Mouse (Mus musculus): ENCODE data around the gene Myo3b.

Myo3b gene

DNA sequence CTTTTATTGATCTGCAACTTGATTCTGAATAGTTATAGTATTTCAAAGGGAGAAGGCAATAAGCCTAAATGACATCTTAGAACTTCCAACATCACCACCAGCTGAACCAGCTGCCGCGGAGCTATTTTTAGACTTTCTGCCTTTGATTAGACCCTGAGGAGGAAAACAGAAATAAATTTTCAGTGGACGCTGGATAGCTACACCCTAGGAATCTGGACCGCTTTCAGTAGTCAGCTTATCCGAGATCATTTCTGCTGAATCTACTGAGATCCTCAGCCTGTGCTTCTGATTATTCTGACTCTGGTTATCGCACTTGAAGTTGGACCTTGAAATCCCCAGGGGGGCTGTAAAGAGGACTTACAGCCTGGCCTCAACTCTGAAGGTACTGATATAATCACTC, 349.7 kb downstream of the Myo3b start:
- no peak for DNase-seq

DNA sequence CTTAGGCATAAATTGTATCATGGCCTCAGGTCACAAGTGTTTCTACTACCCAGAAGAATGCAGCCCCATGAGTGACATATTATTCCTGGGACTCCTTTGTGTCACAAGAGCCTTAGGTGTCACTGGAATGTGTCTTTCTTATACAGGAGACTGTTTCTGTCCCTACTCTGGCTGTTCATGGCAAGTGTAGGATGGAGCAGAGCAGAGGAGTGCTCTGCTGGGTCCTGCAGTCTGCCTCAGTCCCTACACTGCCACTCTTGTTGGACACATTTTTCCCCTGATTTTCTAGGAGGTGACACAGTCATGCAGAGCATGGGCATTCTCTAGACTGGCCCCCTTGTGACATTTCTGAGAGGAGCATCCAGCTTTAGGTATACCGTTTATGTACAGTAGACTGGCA, 350.2 kb downstream of the Myo3b start:
- DNase-seq = no peak

DNA sequence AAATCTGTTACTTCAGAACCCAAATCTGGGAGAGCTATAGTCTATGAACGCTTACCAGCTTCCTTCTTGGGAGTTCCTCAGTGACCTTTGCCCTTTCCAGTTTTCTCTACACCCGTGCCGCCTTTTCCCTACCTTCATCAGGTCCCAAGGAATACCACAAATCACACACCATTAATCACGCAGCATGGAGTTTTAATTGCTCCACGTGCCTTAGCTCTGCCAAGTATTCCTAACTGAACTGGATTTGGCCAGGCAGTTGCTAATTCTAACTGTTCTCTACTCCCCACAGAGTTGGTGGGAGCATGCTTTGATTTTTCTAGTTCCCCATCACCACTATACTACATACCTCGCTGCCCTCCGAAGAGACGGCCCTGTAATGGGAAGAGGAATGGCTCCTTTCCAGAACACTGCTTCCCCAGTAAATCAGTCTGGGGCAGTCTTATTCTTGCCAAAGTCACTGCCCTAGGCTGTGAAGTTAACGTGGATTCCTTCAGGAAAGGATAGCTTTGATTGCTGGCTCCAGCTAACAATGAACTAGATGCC, 358.9 kb downstream of the Myo3b start:
- DNase-seq = no peak

DNA sequence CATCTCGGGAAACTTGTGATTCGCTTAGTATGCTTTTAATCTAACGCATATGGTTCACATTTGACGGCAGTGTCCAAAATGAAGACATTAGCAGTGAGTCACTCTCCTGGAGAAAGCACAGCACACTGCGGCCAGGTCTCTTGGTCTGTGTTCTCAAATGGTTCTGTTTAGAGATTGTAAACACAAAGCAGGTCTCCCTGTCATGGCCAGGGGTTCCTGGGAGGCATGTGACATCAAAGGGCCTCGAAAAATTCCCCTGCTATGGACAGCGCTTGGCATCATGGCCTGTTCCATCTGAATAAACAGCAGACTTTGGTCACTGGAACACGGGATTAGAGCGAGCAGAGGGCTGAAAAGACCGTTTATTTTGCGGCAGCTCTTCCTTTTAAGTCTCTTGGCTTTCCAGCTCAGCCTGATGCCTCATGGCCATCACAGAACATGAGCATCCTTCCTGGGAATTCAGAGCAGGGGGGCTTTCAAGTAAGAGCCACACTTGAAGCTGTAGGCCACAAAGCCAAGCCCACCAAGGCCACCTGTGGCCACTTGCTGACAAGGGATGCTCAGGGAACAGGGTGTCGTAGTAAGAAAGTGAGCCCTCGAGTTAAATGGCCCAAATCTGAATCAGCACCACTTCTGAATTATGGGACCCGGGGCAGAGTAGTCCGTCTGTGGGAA, 360.7 kb downstream of the Myo3b start:
- no peak for DNase-seq

DNA sequence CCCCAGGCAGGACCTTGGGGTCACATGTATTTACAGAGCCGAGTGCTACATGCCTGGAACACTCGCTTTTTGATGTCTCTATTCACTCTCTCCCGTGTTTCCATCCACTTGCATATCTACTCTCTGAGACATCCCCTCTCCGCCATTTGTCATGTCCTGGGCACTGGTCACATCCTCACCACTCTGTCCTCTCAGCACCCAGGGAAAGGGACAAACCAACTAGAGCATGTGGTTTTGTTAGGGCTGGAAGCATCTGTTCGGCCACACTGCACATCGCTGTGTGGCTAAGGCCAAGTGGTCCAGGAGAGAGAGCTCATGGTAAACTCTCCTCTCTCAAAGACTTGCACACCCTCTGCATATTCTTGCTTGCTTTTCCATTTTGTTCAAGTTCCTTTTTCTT, 361.4 kb downstream of the Myo3b start:
- DNase-seq = no peak

DNA sequence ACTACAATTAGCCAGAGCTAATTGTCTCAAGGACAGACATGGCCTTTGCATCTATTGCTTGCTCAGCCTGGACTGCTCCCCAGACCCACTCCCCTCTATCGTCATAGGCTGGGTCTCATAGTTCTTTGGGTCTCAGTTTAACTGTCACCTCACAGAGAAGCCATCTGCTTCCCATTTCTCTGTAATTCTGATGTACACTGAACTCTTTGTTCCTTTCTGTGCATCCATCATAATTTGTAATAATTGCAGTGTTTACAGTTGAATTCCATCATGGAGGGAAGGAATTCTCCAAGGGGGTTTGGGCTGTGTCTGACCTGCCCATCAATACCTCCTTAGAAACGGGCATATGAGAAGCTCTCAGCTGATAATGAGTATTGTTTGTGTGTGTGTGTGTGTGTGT, 365.4 kb downstream of the Myo3b start:
- no peak for DNase-seq

DNA sequence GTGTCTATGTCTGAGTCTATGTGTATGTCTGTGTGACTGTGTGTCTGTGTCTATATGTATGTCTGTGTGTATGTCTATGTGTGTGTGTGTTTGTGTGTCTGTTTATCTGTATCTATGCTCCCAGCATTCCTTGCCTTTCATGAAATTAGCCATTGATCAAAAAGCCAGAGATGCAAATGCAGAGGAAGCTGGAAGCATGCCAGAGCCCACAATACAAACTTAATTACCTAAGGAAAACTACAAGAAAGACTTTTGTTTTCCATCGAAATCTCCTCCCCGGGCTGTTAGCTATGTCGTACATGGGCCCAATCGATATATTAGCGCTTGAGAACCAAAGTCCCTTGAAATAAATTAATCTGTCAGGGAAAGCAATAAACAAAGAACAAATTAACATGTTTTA, 367.9 kb downstream of the Myo3b start:
- DNase-seq = no peak

DNA sequence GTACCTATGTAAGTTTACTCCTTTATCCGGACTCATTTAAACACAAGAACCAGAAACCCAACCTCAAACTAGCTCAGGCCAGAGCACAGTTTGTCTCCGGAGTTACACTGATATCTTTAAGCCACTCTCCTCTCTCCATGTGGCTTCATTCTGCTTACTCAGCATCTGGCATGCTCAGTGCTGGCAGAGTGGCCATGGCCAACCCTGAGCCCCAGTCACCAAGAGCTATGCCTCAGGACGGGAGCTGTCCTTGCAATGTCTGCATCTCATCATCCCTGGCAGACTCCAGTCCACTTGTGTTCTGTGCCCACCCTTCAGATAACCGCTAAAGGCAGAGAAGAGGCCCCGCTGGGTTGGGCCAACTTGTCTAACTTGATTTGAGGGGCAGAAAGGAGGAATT, 368.8 kb downstream of the Myo3b start:
- DNase-seq = no peak

DNA sequence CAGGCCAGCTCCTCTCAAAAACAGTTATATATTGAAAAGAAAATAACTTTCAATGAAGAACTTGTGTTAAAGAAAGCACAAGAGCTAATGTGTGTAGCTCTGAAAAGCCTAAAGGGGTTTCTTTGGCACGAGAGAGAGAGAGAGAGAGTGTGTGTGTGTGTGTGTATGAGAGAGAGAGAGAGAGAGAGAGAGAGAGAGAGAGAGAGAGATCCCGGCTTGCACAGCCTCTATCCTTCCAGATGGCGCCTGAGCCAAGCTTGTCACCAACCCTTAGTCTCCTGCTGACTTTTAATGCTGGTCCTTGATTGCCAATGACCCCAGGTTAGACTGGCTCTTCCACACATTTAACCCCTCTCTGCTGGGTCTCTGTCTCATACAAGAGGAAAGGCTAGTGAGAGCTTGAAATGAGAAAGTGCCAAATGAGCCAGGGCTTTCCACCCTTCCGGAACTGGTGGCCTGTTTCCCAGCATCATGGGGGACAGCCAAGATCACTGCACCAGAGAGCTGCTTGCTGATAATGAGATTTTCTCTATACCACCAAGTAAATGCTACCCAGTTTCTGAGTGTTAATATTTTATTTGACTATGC, 371.5 kb downstream of the Myo3b start:
- no peak for DNase-seq

DNA sequence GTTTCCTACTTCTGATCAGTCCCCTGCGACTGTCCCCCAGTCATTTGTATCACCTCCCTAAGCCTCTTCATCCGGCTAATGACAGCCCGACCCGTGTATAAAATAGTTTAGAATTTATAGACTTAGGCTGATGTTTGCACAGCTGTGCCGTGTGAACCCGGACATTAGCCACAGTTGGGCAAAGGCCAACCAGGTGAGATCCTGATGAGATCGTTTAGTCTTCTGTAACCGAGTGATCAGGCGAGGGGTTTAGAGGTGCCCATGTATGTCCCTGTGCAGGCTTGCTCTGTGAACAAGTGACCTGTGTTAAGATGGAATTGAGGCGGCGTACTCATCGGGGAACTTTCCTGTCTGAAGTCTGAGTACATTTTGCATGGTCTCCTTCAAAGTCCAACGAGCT, 373.4 kb downstream of the Myo3b start:
- no peak for DNase-seq

DNA sequence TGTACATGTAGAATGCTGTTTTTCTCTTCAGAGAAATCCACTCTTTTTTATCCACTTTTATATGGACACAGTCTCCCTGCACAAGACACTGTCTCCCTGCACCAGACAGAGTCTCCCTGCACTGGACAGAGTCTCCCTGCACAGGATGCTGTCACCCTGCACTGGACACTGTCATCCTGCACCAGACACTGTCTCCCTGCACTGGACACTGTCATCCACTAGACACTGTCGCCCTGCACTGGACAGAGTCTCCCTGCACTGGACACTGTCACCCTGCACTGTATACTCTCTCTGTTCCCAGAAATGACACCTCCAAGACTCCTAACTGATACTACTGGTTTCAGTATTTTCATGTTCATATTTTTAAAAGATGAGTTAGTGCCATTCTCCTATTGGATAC, 375.5 kb downstream of the Myo3b start:
- DNase-seq = no peak

DNA sequence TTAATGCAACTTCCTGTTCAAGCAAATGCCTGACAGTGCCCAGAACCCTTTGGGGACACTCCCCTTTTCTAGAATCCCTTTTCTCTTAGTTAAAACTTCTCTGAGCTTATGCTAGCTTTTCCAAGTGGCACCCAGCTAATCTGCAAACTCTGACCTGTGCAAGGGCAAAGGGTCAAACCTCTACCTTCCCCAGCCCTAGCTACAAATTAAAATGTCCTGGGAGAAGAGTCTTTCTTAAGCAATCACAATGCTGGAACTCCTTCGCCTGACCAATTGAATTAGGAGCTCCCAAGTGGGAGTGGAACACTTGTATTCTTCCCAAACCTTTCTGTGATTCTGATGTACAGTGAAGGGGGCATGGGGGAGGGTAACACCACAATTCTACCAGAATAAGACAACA, 376.6 kb downstream of the Myo3b start:
- no peak for DNase-seq

DNA sequence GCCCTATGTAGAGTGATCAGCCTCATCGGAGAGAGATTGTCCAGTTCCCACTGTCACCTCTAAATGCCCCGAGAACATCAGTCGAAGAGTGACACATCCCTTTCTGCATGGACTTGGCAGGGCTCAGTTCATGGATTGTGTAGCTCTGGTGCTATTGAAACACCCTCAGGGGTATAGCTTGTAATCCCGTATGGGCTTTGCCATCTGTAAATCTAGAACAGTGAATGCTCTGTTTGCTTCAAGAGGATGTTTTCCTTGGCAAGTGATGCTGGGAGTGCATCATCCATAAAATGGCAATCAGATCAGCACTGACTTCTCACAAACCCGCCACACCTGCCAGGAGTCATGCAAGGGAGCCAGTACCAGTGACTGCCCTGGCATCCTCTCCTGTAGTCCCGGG, 380.4 kb downstream of the Myo3b start:
- DNase-seq = no peak

DNA sequence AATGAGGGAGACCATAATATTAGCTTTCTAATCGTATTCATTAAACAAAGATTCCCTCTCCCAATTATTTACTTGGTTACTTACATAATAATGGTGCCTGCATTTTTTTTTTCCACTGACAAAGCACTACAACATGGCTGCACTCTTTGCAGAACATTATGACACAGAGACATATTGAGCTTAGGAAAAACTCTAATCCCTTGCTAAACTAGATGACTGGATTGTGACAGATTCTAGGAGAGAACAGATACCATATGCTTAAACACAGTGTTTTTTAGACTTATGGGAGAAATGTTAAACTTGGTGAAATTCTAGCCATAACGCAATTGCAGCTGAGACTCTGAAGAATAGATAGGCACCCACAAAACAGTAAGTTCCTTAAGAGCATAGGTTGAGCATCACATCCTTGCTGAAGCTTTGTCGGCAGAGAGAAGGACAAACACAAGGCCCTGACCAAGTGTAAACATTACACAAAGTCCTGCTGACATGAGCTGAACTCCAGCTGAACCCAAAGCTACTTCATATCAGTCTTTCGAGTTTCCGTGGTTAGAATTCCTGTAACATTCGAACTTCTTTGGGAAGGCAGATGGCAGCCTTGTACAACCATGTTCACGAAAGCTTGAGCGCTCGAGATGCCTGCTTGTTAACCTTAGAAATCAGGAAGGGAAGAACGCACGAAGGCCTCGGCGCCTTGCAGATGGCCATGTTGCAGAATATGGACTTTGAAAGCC, 382.4 kb downstream of the Myo3b start:
- no peak for DNase-seq

DNA sequence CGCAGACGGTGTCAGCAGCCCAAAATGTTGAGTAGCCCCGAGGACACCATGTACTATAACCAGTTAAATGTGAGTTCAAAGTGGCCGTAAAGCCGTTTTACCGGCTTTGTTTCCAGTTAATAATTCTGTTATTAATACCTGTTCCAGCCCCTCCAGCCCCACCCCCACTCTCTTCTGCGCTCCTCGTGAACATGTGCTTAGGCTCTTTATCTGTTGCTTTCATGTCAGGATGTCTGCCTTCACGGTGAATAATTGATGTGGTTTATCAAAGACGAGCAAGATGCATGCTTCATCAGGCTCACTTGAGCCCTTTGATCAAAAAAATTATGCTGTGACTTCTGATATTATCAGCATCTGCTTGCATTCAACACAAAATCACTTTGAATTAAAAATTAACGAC, 386.7 kb downstream of the Myo3b start:
- peak; percentile 62 for DNase-seq

DNA sequence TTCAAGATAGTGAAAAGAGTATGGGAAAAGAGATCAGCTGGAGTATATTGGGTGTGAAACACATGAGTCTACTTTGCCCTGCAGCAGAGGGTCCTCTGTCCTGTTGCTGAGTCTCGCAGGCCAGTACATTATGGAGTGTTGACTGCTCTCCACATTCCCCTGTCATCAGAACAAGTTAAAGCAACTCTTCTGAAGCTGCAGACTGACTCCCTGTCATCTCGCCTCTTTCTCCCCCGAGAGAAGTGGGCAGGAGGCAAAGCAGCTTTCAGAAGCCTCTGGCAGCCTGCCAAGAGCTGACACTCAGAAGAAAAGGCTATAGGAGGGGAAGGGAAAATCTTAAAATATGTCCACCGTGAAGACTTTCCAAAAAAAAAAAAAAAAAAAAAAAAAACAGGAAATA, 404.1 kb downstream of the Myo3b start:
- DNase-seq = peak; percentile 13

DNA sequence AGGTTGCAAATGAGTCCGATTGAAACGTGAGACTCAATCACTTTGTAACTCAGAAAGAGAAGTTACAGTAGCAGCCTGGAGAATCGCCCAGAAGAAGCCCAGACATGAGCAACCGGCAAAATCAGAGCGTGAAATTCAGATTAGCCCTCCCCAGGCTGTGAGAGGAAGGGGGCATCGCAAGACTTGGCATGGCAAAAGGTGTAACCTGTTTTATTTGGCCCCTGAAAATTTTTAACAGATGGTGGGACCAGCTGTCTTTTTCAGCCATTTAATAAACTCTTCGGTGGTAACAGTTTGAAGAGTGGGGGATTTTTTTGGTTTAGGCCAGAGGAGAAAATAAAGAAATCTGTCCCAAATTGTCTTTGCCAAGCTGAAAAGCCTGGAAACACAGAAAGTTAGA, 405.2 kb downstream of the Myo3b start:
- DNase-seq = no peak

DNA sequence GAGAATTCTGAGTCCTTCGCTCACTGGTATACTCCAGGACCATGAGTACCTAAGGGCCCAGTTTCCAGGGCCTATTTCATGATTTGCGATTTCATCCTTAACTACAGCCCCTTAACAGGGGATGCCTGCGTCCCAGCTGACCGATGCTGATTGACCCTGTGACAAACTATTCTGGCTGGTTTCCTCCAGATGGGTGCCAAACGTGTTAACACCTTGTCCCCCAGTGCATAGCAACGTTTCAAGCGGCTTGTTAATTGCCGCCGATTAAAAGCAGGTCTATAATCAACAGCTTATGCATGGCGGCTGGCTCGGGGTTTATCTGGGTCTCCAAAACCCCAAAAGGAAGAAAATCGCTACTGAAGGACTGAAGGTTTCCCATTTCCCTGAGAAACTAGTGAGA, 417.3 kb downstream of the Myo3b start:
- no peak for DNase-seq

DNA sequence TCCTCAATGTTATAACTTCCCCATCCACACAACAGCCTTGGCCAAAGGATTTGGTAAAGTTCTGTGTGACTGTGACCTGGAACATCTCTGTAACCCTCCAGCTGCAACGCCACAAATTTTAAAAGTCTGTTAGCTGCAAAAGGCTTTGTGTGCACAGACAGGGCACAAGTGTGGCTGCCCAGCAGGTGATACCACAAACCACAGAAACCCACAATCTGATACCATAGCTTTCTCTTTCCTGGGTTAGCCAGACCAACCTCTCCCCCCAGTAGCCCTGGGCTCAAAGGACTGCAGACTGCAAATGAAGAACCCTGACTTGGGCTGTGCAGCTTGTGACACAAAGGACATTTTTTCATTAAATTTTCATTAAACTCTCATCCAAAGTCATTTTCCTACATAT, 424.7 kb downstream of the Myo3b start:
- no peak for DNase-seq

DNA sequence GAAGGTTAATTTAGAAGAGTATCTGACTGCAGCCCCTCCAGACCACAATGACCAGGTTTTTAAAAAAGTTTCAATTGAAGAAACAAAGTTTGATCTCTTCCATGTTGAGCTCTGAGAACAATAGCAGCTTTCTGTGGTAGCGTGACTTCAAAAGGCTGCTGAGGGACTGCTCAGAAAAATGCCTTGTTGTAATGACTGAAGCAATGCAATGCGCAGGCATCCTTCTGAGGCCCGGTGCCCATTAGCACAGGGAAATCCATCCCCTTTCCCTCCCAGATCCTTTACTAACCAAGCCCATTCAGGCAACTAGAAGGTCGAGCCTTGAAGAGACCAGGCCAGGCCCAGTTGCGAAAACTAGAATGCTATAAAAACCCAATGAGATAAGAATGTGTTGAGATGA, 432.2 kb downstream of the Myo3b start:
- DNase-seq = no peak

DNA sequence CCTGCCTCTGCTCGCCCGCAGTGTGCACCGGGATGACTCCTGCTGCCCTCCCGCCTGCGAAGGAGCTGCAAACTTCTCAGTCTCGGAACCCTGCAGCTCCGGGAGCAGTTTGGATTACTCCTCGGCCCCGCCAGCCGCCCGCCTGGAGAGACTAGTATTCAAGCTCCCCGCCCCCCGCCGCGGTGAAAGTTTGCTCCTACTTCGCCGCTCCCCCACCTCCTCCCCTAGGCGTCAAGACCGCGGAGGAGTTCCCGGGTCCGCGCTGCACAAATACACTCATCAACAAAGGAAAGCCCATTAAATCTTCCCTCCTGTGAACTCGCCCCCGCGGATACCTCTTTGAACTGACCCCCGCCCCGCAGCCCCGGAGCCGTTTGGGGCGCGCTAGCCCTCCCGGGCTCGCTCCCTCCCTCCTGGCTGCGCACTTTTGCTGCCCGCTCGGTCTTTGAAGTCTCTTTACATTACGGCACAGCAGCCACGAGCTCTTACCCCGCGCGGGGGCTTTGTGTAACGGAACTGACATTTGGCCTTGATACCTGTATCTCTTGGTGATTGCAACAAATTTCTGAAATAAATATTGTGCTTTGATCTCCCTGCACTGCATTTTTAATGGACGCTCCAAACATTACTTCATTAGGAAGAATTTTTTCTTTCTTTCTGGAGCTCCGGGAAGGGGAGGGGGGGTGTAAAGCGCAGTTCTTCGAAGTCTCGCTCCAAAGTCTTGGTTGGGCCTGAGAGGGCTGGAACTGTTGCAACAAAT, 433.1 kb downstream of the Myo3b start:
- DNase-seq = peak; percentile 32

Measured in thymus, postnatal 4 days (tissue).